Mouse (Mus musculus): Measurements from ENCODE around the gene Tcf7l2. TPM values are rescaled to one million over a fixed set of nuclear protein-coding genes. Genes with fewer than 3 reads are reported as not detected.

Tcf7l2 gene
- total and polyA plus RNA-seq, 3 experiments = 2.3 to 16.9 (median 13.0) TPM

GRCm38 (mm10) chr19:55765814-55766213 is 24.2 kb downstream of the Tcf7l2 start:
- no peaks in the 10 kb centered on the region for H3K9me3 ChIP-seq (replicated peaks)
- no peak for TF ChIP-seq POLR2AphosphoS5 (IDR thresholded peaks at IDR 0.05; ENCODE audit: insufficient replicate concordance, low read depth, low read length)
- no peak for TF ChIP-seq GATA1 (IDR thresholded peaks at IDR 0.05; ENCODE audit: borderline replicate concordance, low read length)
- no peak for TF ChIP-seq CTCF (IDR thresholded peaks at IDR 0.05; ENCODE audit: low read depth, low read length)
- TF ChIP-seq GATA2 (IDR thresholded peaks at IDR 0.05; ENCODE audit: borderline replicate concordance, low read depth, low read length) = no peak
- TF ChIP-seq TAL1 (conservative IDR thresholded peaks at IDR 0.05; ENCODE audit: low read depth, low read length) = no peak
- H3K27me3 ChIP-seq (ENCODE audit: insufficient read depth, low read length) = peaks cover 30% of the 10 kb centered on the region
- ATAC-seq (ENCODE audit: extremely low read depth, insufficient number of reproducible peaks, low FRiP score, poor library complexity, severe bottlenecking) (no peak), DNase-seq (ENCODE audit: low spot score) (no peak)
- peaks cover 8% of the 10 kb centered on the region for H3K4me1 ChIP-seq (ENCODE audit: insufficient read depth, low read depth, low read length)
- no peaks in the 10 kb centered on the region for H3K36me3 ChIP-seq (replicated peaks)
- no peak overlapping the region for H3K4me3 ChIP-seq (ENCODE audit: low read depth, low read length)

GRCm38 (mm10) chr19:55767104-55767503 is 25.5 kb downstream of the Tcf7l2 start:
- ATAC-seq (ENCODE audit: extremely low read depth, insufficient number of reproducible peaks, low FRiP score, poor library complexity, severe bottlenecking) = no peak
- Histone ChIP-seq H3K27me3 (ENCODE audit: insufficient read depth, low read length) (peaks cover 34% of the 10 kb centered on the region), H3K4me3 (ENCODE audit: low read depth, low read length) (no peak overlapping the region), H3K4me1 (ENCODE audit: insufficient read depth, low read depth, low read length) (peaks cover 8% of the 10 kb centered on the region), H3K9me3 (replicated peaks) (no peaks in the 10 kb centered on the region), H3K36me3 (replicated peaks) (no peaks in the 10 kb centered on the region)
- DNase-seq (ENCODE audit: low spot score) = no peak
- TF ChIP-seq CTCF (IDR thresholded peaks at IDR 0.05; ENCODE audit: low read depth, low read length) (no peak), GATA2 (IDR thresholded peaks at IDR 0.05; ENCODE audit: borderline replicate concordance, low read depth, low read length) (no peak), TAL1 (conservative IDR thresholded peaks at IDR 0.05; ENCODE audit: low read depth, low read length) (no peak), POLR2AphosphoS5 (IDR thresholded peaks at IDR 0.05; ENCODE audit: insufficient replicate concordance, low read depth, low read length) (no peak), GATA1 (IDR thresholded peaks at IDR 0.05; ENCODE audit: borderline replicate concordance, low read length) (no peak)

GRCm38 (mm10) chr19:55767579-55767978 is 26.0 kb downstream of the Tcf7l2 start:
- ATAC-seq (ENCODE audit: extremely low read depth, insufficient number of reproducible peaks, low FRiP score, poor library complexity, severe bottlenecking) (no peak), DNase-seq (ENCODE audit: low spot score) (no peak)
- no peak for TF ChIP-seq POLR2AphosphoS5 (IDR thresholded peaks at IDR 0.05; ENCODE audit: insufficient replicate concordance, low read depth, low read length)
- no peak for TF ChIP-seq GATA2 (IDR thresholded peaks at IDR 0.05; ENCODE audit: borderline replicate concordance, low read depth, low read length)
- Histone ChIP-seq H3K9me3 (replicated peaks) (no peaks in the 10 kb centered on the region), H3K27me3 (ENCODE audit: insufficient read depth, low read length) (peaks cover 32% of the 10 kb centered on the region), H3K4me3 (ENCODE audit: low read depth, low read length) (no peak overlapping the region), H3K36me3 (replicated peaks) (no peaks in the 10 kb centered on the region), H3K4me1 (ENCODE audit: insufficient read depth, low read depth, low read length) (peaks cover 8% of the 10 kb centered on the region)

- Histone ChIP-seq H3K27me3 (ENCODE audit: insufficient read depth, low read length) (peaks cover 30% of the 10 kb centered on the region), H3K9me3 (replicated peaks) (no peaks in the 10 kb centered on the region), H3K36me3 (replicated peaks) (no peaks in the 10 kb centered on the region), H3K4me3 (ENCODE audit: low read depth, low read length) (no peak overlapping the region), H3K4me1 (ENCODE audit: insufficient read depth, low read depth, low read length) (peaks cover 8% of the 10 kb centered on the region)
- ATAC-seq (ENCODE audit: extremely low read depth, insufficient number of reproducible peaks, low FRiP score, poor library complexity, severe bottlenecking) = no peak
- no peak for DNase-seq (ENCODE audit: low spot score)
- TF ChIP-seq GATA1 (IDR thresholded peaks at IDR 0.05; ENCODE audit: borderline replicate concordance, low read length) (no peak), POLR2AphosphoS5 (IDR thresholded peaks at IDR 0.05; ENCODE audit: insufficient replicate concordance, low read depth, low read length) (no peak), TAL1 (conservative IDR thresholded peaks at IDR 0.05; ENCODE audit: low read depth, low read length) (no peak), GATA2 (IDR thresholded peaks at IDR 0.05; ENCODE audit: borderline replicate concordance, low read depth, low read length) (no peak), CTCF (IDR thresholded peaks at IDR 0.05; ENCODE audit: low read depth, low read length) (no peak)
These were observed 26.6 kb downstream of the Tcf7l2 start for GRCm38 (mm10) chr19:55768246-55768645.

- no peak overlapping the region for H3K4me3 ChIP-seq (ENCODE audit: low read depth, low read length)
- TF ChIP-seq CTCF (IDR thresholded peaks at IDR 0.05; ENCODE audit: low read depth, low read length) (no peak), GATA2 (IDR thresholded peaks at IDR 0.05; ENCODE audit: borderline replicate concordance, low read depth, low read length) (no peak), GATA1 (IDR thresholded peaks at IDR 0.05; ENCODE audit: borderline replicate concordance, low read length) (no peak), POLR2AphosphoS5 (IDR thresholded peaks at IDR 0.05; ENCODE audit: insufficient replicate concordance, low read depth, low read length) (no peak), TAL1 (conservative IDR thresholded peaks at IDR 0.05; ENCODE audit: low read depth, low read length) (no peak)
- no peak for DNase-seq (ENCODE audit: low spot score)
- peak; percentile 66 for ATAC-seq (ENCODE audit: extremely low read depth, insufficient number of reproducible peaks, low FRiP score, poor library complexity, severe bottlenecking)
- H3K36me3 ChIP-seq (replicated peaks) = no peaks in the 10 kb centered on the region
- peaks cover 29% of the 10 kb centered on the region for H3K27me3 ChIP-seq (ENCODE audit: insufficient read depth, low read length)
- H3K4me1 ChIP-seq (ENCODE audit: insufficient read depth, low read depth, low read length) = peaks cover 8% of the 10 kb centered on the region
- no peaks in the 10 kb centered on the region for H3K9me3 ChIP-seq (replicated peaks)
These were observed 27.3 kb downstream of the Tcf7l2 start for GRCm38 (mm10) chr19:55768889-55769288.

GRCm38 (mm10) chr19:55774334-55774733 is 32.7 kb downstream of the Tcf7l2 start:
- Histone ChIP-seq H3K9me3 (replicated peaks) (no peaks in the 10 kb centered on the region), H3K4me3 (ENCODE audit: low read depth, low read length) (no peak overlapping the region), H3K27me3 (ENCODE audit: insufficient read depth, low read length) (peaks cover 43% of the 10 kb centered on the region), H3K4me1 (ENCODE audit: insufficient read depth, low read depth, low read length) (0 out of 2 replicates have a peak, but pooled peaks cover under 1% of the 10 kb centered on the region), H3K36me3 (replicated peaks) (no peaks in the 10 kb centered on the region)
- ATAC-seq (ENCODE audit: extremely low read depth, insufficient number of reproducible peaks, low FRiP score, poor library complexity, severe bottlenecking) (no peak), DNase-seq (ENCODE audit: low spot score) (no peak)
- TF ChIP-seq TAL1 (conservative IDR thresholded peaks at IDR 0.05; ENCODE audit: low read depth, low read length) = no peak
- TF ChIP-seq GATA2 (IDR thresholded peaks at IDR 0.05; ENCODE audit: borderline replicate concordance, low read depth, low read length) = no peak
- no peak for TF ChIP-seq POLR2AphosphoS5 (IDR thresholded peaks at IDR 0.05; ENCODE audit: insufficient replicate concordance, low read depth, low read length)
- TF ChIP-seq GATA1 (IDR thresholded peaks at IDR 0.05; ENCODE audit: borderline replicate concordance, low read length) = no peak
- no peak for TF ChIP-seq CTCF (IDR thresholded peaks at IDR 0.05; ENCODE audit: low read depth, low read length)

Data from G1E (cell line).